Mouse (Mus musculus) kidney, postnatal 25 days (tissue): ENCODE measurements around the gene Cacng8.

Experiments used
- DNase-seq, 2 experiments: peaks; one replicate each; pipeline ENCODE4 v3.0.0; 2021; ENCODE audit warnings: mixed read lengths in 2 of 2

Cacng8 gene

DNA sequence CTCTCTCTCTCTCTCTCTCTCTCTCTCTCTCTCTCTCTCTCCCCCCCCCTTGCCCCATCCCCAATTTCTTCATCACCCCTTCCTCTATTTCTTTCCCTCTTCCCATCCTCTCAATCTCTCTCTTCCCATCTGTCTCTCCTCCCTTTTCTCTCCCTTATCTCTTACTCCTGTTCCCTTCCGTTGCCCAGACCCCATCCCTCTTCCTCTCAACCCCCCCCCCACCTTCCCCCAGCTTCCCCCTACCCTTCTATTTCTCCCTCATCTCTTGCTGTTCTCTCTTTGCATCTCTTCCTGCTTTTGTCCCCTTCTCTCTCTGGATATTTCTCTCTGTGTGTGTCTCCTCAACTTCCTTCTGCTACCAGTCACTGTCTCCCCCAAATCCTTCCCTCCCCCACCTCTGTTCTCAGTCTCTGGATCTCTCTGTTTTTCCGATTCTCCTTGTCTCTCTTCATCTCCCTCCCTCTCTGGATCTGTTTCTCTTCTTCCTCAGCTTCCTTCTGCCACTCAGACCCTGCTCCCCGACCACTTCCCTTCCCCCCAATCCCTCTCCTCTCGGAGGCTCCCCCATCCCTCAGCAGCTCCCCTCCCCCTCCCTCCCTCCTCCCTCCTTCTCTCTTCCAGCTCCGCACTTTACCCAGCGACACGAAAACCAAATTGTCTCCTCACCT, at the start of gene Cacng8:
Gene Cacng8 (plus strand): TSS at position 271 of the 668 bp plus-strand sequence.
- DNase-seq = no peak

- no peak for DNase-seq
Observed at GRCm38 (mm10) chr7:3343861-3344260, 46.6 kb upstream of the Cacng8 start.

DNA sequence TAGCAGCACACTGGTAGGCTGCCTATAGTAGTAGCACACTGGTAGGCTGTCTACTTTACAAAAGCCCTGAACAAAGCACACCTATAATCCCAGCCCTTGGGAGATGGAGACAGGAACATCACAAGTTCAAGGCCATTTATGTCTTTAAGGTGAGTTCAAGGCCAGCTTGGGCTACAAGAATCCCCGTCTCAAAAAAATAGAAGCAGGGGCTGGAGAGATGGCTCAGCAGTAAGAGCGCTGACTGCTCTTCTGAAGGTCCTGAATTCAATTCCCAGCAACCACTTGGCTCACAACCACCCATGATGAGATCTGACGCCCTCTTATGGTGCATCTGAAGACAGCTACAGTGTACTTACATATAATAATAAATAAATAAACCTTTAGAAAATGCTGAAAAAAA, 45.2 kb upstream of the Cacng8 start:
- no peak for DNase-seq

GRCm38 (mm10) chr7:3347366-3348287, 42.9 kb upstream of the Cacng8 start:
- DNase-seq = peak in 1 of 2 experiments; percentile 35

- no peak for DNase-seq
Observed at GRCm38 (mm10) chr7:3348326-3348725, 42.2 kb upstream of the Cacng8 start.

GRCm38 (mm10) chr7:3349775-3350174, 40.7 kb upstream of the Cacng8 start:
- DNase-seq = no peak

DNA sequence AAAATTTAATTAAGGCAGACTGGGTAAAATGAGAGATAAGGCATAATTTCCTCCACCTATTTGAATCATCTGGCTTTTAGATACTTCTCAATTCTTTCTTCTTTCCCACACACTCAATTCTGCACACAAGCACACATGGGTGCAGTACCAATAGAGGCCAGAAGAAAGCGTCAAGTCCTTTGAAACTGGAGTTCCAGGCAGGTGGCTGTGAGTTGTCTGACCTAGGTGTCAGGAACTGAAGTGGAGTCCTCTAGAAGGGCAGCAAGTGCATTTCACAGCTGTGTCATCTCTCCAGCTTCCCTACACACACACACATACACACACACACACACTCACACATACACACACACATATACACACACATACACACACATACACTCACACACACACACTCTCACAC, 38.9 kb upstream of the Cacng8 start:
- no peak for DNase-seq

GRCm38 (mm10) chr7:3354850-3355249, 35.6 kb upstream of the Cacng8 start:
- DNase-seq = no peak

DNA sequence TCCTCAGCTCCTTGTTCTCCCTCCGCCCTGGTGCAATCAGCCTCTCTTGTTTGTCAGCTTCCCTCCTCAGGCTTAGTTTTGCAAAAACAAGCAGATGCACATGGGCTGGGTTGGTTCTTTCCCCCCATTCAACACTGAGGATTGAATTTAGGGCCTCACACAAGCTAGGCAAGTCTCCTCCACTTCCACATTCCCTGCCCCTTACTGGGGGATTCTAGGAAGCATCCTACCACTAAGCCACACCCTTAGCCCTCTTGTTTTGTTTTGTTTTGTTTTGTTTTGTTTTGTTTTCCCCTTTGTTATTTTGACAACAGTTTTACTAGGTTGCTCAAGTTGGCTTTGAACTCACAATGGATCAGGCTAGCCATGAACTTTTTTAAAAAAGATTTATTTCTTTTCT, 29.8 kb upstream of the Cacng8 start:
- no peak for DNase-seq

DNA sequence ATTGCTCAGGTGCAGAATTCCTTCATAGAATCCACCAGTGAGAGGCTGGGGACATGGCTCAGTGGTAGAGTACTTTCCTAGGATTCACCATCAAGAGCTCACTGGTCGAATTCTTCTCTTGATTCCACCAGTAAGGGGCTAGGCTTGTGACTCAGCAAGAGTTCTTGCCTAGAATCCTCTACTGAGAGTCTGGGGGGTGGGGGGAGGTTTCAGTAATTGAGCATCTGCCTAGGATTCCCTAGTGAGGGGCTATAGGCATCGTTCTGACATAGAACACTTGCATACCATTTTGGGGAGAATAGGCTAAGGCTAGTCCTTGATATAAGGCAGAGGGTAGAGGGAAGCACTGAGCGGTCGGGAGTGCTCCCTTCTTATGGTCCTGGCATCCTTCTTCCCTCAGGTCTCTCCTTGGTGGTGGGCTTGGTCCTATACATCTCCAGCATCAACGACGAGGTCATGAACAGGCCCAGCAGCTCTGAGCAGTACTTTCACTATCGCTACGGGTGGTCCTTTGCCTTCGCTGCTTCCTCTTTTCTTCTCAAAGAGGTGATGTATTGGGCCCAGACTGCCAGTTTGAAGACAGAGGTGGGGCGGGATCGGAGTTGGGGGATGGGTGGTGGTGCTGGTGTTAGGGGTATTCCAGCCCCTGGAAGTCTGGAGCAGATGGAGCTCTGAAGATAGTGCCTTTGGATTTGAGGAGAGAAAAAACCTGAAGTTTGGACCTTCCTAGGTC, 24.8 kb upstream of the Cacng8 start:
- DNase-seq = no peak

- DNase-seq = peak; percentile 13 to 36
Observed at GRCm38 (mm10) chr7:3366705-3367516, 23.6 kb upstream of the Cacng8 start.

DNA sequence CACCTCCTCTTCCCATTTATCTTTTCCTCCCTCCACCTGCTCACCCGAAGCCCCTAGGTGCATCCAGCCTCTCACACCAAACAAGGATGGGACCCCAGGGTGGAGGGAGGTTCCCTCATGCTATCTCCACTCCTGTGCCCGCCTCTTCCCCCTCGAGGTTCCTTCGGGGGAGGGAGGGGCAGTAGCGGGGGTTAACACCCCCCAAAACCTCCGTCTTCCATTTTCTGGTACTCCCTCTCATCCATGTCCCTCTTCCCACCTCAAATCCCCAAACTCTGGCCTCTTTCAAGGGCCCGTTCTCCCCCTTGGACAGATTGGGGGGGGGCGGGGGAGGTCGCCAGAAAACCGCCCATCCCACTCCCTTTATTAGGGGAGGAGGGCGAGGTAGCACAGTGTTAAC, 22.9 kb upstream of the Cacng8 start:
- DNase-seq = no peak

DNA sequence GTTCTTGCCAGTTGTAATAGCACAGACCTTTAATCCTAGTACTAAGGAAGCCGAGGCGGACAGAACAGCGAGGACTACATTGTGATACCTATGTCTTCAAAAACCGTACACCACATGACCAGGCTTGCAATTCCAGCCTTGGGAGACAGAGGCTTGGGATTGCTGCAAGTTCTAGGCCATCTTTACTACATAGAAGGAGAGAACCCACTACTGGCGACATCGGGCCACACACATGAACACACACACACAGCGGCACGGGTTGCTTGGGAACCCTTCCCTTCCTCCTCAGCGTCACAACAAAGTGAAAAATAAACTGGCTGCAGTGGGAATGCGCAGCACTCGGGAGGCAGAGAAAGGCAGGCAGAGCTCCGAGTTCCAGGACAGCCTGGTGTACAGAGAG, 22.2 kb upstream of the Cacng8 start:
- DNase-seq = no peak

DNA sequence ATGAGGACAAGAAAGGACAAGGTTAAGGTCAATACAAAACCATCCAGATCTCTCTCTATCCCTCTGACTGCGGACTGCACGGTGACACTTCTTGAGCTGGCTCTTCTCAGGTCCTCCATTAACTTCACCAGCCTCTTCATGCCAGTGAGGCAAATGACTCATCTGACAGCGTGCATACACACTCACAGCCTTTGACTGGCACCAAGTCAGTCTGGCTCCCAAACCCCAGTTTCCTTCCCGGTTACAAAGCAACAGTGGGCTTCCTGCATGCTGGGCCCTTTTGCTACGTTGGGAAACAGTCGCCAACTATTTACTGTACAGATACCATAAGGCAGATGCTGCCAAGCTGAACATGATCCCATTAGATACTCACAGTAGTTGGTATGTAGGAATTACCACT, 21.3 kb upstream of the Cacng8 start:
- no peak for DNase-seq

DNA sequence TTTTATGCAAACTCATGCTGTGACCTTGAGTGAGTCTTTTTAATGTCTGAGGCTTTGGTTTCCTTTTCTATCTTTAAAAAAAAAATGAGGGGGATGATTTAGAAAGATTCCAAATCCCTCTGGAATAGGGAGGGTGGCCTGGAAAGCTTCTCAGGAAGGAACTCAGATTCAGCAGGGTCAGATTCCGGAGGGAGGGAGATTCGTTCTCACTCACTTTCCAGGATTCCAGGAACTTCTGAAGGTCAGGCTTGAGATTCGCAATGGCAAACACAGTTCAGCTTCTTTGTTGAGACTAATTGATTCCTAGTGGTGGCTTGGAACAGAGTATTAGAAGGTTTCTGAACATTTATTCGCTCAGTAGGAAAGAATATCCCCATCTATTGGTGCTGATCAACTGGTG, 20.1 kb upstream of the Cacng8 start:
- DNase-seq = peak; percentile 17 to 36

- DNase-seq = no peak
Observed at GRCm38 (mm10) chr7:3372376-3372775, 18.1 kb upstream of the Cacng8 start.

DNA sequence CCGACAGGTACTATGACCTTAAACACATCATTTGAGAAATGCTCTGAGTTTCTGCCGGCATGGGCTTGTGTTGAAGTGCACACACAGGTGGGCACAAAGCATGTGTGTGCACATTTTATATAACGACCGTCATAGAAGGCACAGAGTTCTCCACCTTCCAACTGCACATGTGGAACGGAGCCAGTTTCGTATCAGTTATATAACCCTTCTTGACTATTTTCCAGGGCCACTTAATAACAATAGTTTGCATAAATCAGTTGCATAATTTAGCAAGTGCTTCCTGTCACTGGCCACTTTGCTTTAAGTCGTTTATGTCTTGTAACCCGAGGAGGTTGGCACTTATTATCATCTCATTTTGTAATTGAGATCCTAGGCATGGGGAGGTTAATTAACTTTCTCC, 16.7 kb upstream of the Cacng8 start:
- no peak for DNase-seq

DNA sequence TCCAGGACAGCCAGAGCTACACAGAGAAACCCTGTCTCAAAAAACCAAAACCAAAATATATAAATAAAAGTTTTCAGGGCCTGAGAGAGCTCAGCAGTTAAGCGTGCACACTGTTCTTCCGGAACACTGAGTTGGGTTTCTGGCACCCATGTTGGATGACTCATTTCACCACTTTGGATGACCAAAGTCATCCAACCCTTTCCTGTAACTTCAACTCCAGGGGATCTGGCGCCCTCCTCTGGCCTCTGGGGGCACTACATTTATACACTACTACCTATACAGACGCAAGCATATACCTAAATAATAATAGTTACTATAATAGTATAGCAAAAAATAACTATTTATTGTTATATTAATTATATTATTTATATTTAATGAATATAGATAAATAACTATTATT, 13.7 kb upstream of the Cacng8 start:
- DNase-seq = peak; percentile 42 to 75

- no peak for DNase-seq
Observed at GRCm38 (mm10) chr7:3382123-3382522, 8.4 kb upstream of the Cacng8 start.

DNA sequence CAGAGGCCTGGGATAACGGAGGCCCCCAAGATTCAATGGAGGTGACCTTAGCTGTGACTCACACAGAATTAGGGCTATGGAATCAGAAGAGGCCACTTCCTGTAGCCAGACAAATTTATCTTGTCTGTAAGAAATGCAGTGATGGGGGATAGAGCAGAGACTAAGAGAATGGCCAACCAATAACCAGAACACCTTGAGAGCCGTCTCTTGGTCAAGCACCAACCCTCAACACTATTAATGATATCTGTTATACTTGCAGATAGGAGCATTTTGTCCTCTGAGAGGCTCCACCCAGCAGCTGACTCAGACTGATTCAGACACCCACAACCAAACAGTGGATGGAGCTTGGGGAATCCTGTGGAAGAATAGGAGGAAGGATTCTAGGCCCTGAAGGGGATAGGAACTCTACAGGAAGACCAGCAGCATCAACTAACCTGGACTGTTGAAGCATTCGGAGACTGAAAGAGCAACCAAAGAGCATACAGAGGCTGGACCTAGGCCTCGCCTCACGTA, 5.6 kb upstream of the Cacng8 start:
- DNase-seq = no peak

DNA sequence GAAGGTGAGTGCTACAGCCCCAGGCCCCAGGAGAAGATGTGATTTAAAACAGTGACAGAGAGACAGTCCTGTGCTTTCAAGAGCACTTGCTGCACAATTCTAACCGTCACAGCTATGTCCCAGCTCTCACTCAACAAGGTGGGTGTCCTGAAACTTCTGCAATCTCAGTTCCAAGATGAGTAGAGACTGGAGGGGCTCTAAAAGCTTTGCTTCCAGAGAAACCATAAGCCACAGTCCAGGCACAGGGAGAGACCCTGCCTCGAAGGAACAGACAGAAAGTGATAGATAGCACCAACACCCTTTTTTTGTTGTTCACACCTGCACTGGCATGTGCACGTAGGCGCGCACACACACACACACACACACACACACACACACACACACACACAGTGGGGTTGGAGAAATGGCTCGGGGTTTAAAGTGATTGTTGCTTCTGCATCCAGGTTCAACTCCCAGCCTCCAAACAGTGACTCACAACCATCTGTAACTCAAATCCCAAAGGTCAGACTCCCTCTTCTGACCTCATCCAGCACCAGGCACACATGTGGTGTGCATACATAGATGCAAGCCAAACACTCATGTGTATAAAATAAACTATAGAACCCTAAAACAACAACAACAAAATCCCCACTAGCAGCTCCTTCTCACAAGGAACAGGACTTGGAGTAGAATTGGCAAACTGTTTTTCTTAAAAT, 4.3 kb upstream of the Cacng8 start:
- no peak for DNase-seq

- DNase-seq = no peak
Observed at GRCm38 (mm10) chr7:3387761-3388160, 2.7 kb upstream of the Cacng8 start.
